Mouse (Mus musculus) hindbrain, embryonic 11.5 days (tissue): Measurements from ENCODE around the gene Psg22. TPM values are rescaled to one million over a fixed set of nuclear protein-coding genes. Genes with fewer than 3 reads are reported as not detected.
"Not testable (repeated sequence)": the region's sequence is repeated elsewhere in the genome, so short reads cannot be mapped to it uniquely, and the experiment has no call there.

Source experiments
- ATAC-seq: fragments of 200-750 bp; cut with Nextera tagmentation; 2 replicates; pipeline ENCODE4 v1.8.0; 2017; ENCODE audit warnings: mild to moderate bottlenecking, moderate TSS enrichment, moderate library complexity; ENCODE audit not compliant: low FRiP score
- DNase-seq: peaks from one replicate; pipeline ENCODE4 v3.0.0-alpha.2; 2015; ENCODE audit warnings: low spot score
- H3K27ac ChIP-seq: fragments of 300-500 bp; sonication (generic); 2 replicates; pipeline ENCODE4 v1.5.1; 2014; ENCODE audit warnings: mild to moderate bottlenecking, low read depth, low read length
- H3K27me3 ChIP-seq: fragments of 300-500 bp; sonication (generic); 2 replicates; pipeline ENCODE4 v1.6.1; 2014; ENCODE audit warnings: mild to moderate bottlenecking, low read length, moderate library complexity, mixed read lengths; ENCODE audit not compliant: control insufficient read depth, insufficient read depth
- H3K36me3 ChIP-seq: fragments of 300-500 bp; sonication (generic); 2 replicates; pipeline ENCODE4 v1.6.1; 2014; ENCODE audit warnings: mild to moderate bottlenecking, low read length, moderate library complexity, mixed read lengths; ENCODE audit not compliant: control insufficient read depth, insufficient read depth
- H3K4me1 ChIP-seq: fragments of 300-500 bp; sonication (generic); replicated peaks from 2 replicates; pipeline ENCODE4 v1.6.1; 2014; ENCODE audit warnings: low read length, mixed read lengths; ENCODE audit not compliant: control insufficient read depth, insufficient read depth
- H3K4me2 ChIP-seq: fragments of 300-500 bp; sonication (generic); replicated peaks from 2 replicates; pipeline ENCODE4 v1.6.1; 2014; ENCODE audit warnings: mild to moderate bottlenecking, low read depth, low read length
- H3K4me3 ChIP-seq: fragments of 300-500 bp; sonication (generic); 2 replicates; pipeline ENCODE4 v1.5.1; 2014; ENCODE audit warnings: low read depth, low read length
- H3K9ac ChIP-seq: fragments of 300-500 bp; sonication (generic); 2 replicates; pipeline ENCODE4 v1.6.1; 2014; ENCODE audit warnings: low read depth, low read length
- H3K9me3 ChIP-seq: fragments of 300-500 bp; sonication (generic); 2 replicates; pipeline ENCODE4 v1.6.1; 2016; ENCODE audit warnings: low read length; ENCODE audit not compliant: control insufficient read depth
- WGBS: fragments of 180-500 bp; shearing (Covaris S2); extraction: QIAGEN DNeasy Blood & Tissue Kit; methylation state at CpG from one replicate; pipeline ENCODE4 v1.1.7; 2014; 5-methylcytosine and 5-hydroxymethylcytosine counted together
- polyA plus RNA-seq: library from polyadenylated mRNA; unstranded; fragments of >200 nt; fragmentation: Nextera tagmentation; extraction: Ambion mirVana; gene quantifications from 2 replicates; pipeline ENCODE4 v1.2.1, GENCODE M21; 2014

The Psg22 gene
- polyA plus RNA-seq, 1 experiment from 2014 or later, result not detected

DNA sequence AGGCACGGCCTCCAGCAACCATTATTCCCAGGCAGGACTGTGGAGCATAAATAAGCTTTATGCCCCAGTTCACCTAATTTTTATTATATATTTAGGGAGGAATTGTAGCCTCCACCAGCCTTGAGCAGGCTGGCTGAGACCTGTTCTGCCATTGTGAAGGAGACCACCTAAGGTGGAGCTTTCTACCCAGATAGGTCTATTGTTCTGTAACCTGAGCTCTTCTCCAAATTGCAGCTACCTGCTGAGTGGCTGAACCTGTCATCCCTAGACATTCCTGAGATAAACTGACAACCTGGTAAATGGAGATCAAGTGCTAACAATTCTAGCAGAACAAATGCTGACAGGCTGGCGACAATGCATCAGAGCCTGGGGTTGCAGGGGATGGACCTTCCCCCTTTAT, 45.0 kb downstream of the Psg22 start:
- not testable (repeated sequence) for H3K27ac ChIP-seq, H3K9ac ChIP-seq, H3K27me3 ChIP-seq, H3K9me3 ChIP-seq, ATAC-seq, H3K4me3 ChIP-seq, H3K4me2 ChIP-seq, DNase-seq, H3K36me3 ChIP-seq, H3K4me1 ChIP-seq
- WGBS, result 0% methylated on average over 1 of the region's 2 CpGs

Other genes with a start within 250 kb of the Psg22 start
- gene Psg26, start 233.9 kb upstream of the Psg22 start, polyA plus RNA-seq, result not detected in 2 replicates
- not detected in 2 replicates for gene Psg25, start 185.8 kb upstream of the Psg22 start, polyA plus RNA-seq
- not detected in 2 replicates for gene Psg27, start 150.8 kb upstream of the Psg22 start, polyA plus RNA-seq
- not detected in 2 replicates for gene Psg23, start 101.6 kb upstream of the Psg22 start, polyA plus RNA-seq
- not detected in 2 replicates for gene Psg21, start 61.4 kb upstream of the Psg22 start, polyA plus RNA-seq
- gene Psg20, start 31.9 kb upstream of the Psg22 start, polyA plus RNA-seq, result not detected in 2 replicates
- not detected in 2 replicates for gene Psg19, start 80.4 kb downstream of the Psg22 start, polyA plus RNA-seq
- gene Psg17, start 103.5 kb downstream of the Psg22 start, polyA plus RNA-seq, result not detected in 2 replicates
- gene Mill2, start 121.9 kb downstream of the Psg22 start, polyA plus RNA-seq, result 0.13 and 0.48 TPM in 2 replicates
- 2.8 and 2.9 TPM in 2 replicates for gene Pglyrp1, start 153.2 kb downstream of the Psg22 start, polyA plus RNA-seq
- gene Ccdc61, start 192.3 kb downstream of the Psg22 start, polyA plus RNA-seq, result 22.9 and 27.3 TPM in 2 replicates
- gene Nova2, start 207.8 kb downstream of the Psg22 start, polyA plus RNA-seq, result 12.7 and 18.0 TPM in 2 replicates